In the genomic region with DNA sequence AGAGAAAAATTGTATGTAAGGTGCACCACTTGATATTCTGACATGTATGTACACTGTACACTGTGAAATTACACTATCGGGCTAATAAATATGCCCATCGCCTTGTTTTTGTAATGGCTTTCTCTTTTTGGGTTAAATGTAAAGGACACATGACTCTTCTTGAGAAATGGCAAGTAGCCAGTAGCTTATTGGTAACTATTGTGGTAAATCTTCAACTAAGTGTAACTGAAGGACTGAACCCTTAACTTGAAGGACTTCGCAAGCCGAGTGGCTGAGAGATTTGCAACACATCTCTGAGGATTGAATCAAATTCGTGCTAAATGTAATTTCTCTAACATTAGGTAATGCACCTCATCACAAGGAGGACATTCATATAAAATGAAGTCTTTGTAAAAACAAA, we compare ENCODE assay signal across 24 mouse cellular contexts.
DNase-seq lines count a peak whose midpoint lies in the region; ATAC-seq and TF ChIP-seq lines count a peak whose summit lies in the region.
"Had no signal": no experiment of that assay in that cellular context is flagged by ENCODE, and none has a peak within 500 bp of the region (broad histone marks: within the 10 kb centered on the region; RNA-seq: fewer than 3 reads in every experiment).

No protein-coding gene starts in this region.

- H3K4me2 ChIP-seq in kidney, embryonic 15.5 days = no peak overlapping the region
- H3K4me2 ChIP-seq: embryonic facial prominence, embryonic 13.5 days; embryonic facial prominence, embryonic 15.5 days; forebrain, embryonic 12.5 days had no signal

- no peak for TF ChIP-seq POLR2A in kidney, adult 2 months (IDR thresholded peaks at IDR 0.05; ENCODE audit: low read depth, low read length)

- no peak for ATAC-seq in kidney, embryonic 15.5 days (replicated peaks; ENCODE audit: low FRiP score)
- ATAC-seq: forebrain, embryonic 14.5 days had no signal

- H3K9me3 ChIP-seq in kidney, embryonic 15.5 days (replicated peaks) = no peaks in the 10 kb centered on the region
- H3K9me3 ChIP-seq: embryonic facial prominence, embryonic 13.5 days; embryonic facial prominence, embryonic 15.5 days; forebrain, embryonic 10.5 days; forebrain, embryonic 12.5 days had no signal

- H3K27ac ChIP-seq in kidney, adult 2 months (ENCODE audit: insufficient read depth, low read depth, low read length) = no peak overlapping the region
- H3K27ac ChIP-seq in kidney, embryonic 15.5 days = no peak overlapping the region
- H3K27ac ChIP-seq: embryonic facial prominence, embryonic 13.5 days; embryonic facial prominence, embryonic 15.5 days; forebrain, embryonic 10.5 days; forebrain, embryonic 12.5 days had no signal

- TF ChIP-seq CTCF in kidney, adult 2 months (conservative IDR thresholded peaks at IDR 0.05; ENCODE audit: insufficient read depth, insufficient read length, low read depth, low read length) = no peak

- no peaks in the 10 kb centered on the region for H3K27me3 ChIP-seq in kidney, adult 2 months (replicated peaks; ENCODE audit: control insufficient read depth, insufficient read depth, low read length)
- no peaks in the 10 kb centered on the region for H3K27me3 ChIP-seq in kidney, embryonic 15.5 days
- H3K27me3 ChIP-seq: embryonic facial prominence, embryonic 13.5 days; embryonic facial prominence, embryonic 15.5 days; forebrain, embryonic 12.5 days had no signal

- H3K36me3 ChIP-seq in kidney, adult 2 months (ENCODE audit: control insufficient read depth, insufficient read depth, low read length) = no peaks in the 10 kb centered on the region
- H3K36me3 ChIP-seq in kidney, embryonic 15.5 days = no peaks in the 10 kb centered on the region
- H3K36me3 ChIP-seq: embryonic facial prominence, embryonic 13.5 days; embryonic facial prominence, embryonic 15.5 days; forebrain, embryonic 10.5 days; forebrain, embryonic 12.5 days had no signal

- 56% methylated on average over 5 of the region's 5 CpGs for WGBS in kidney, adult 2 months
- 91% methylated on average over 5 of the region's 5 CpGs for WGBS in kidney, embryonic 15.5 days

- H3K4me1 ChIP-seq in kidney, adult 2 months (ENCODE audit: control insufficient read depth, insufficient read depth, low read length) = no peaks in the 10 kb centered on the region; the same call in 1 of the 2 replicates
- H3K4me1 ChIP-seq in kidney, embryonic 15.5 days = no peaks in the 10 kb centered on the region
- H3K4me1 ChIP-seq: embryonic facial prominence, embryonic 13.5 days; embryonic facial prominence, embryonic 15.5 days had no signal

- H3K9ac ChIP-seq in kidney, embryonic 15.5 days = no peak overlapping the region
- H3K9ac ChIP-seq: embryonic facial prominence, embryonic 13.5 days; embryonic facial prominence, embryonic 15.5 days; forebrain, embryonic 12.5 days had no signal

- no peak overlapping the region for H3K4me3 ChIP-seq in kidney, adult 2 months (ENCODE audit: insufficient read depth, low read depth, low read length)
- H3K4me3 ChIP-seq in kidney, embryonic 15.5 days (replicated peaks) = no peak overlapping the region
- H3K4me3 ChIP-seq: embryonic facial prominence, embryonic 13.5 days; embryonic facial prominence, embryonic 15.5 days; erythroblast, embryonic 14.5 days; forebrain, embryonic 10.5 days; forebrain, embryonic 12.5 days had no signal

- peak; percentile 80 for DNase-seq in kidney, adult 2 months
- DNase-seq in kidney, postnatal 10 days = no peak
- DNase-seq in kidney, adult 9 months = peak; percentile 79
- DNase-seq in kidney, postnatal 25 days = peak; percentile 6 to 48
- no peak for DNase-seq in kidney, adult 18-20 months
- peak; percentile 25 to 69 for DNase-seq in kidney, postnatal 36 days
- DNase-seq in left cerebral cortex, postnatal 10 days (ENCODE audit: extremely low spot score in 1 of 2, low spot score in 2 of 2) = no peak
- DNase-seq: adrenal gland, adult 2 months; adrenal gland, postnatal 10 days; adrenal gland, postnatal 25 days; cerebellum, adult 11 months; cerebellum, adult 18-20 months; cerebellum, adult 8-10 months; cerebellum, adult 9-11 months; cerebellum, postnatal 14 days; cerebellum, postnatal 36 days; embryo, embryonic 11 days had no signal

- intact Hi-C loops in left cerebral cortex, postnatal 10 days (cut with DNase I) = no loop called here

Comparison
In these comparisons a context has a peak if more than half of its experiments do, and no peak if none do; other contexts are left out.
1. DNase-seq: peak in kidney, adult 2 months (single experiment), kidney, adult 9 months (single experiment), kidney, postnatal 25 days (2 of 2) and kidney, postnatal 36 days (2 of 2); none in kidney, postnatal 10 days (single experiment), kidney, adult 18-20 months (single experiment) and left cerebral cortex, postnatal 10 days (0 of 2).